Mouse (Mus musculus) heart, postnatal 0 days (tissue): ENCODE measurements around the gene Rheb. TPM values are rescaled to one million over a fixed set of nuclear protein-coding genes. Genes with fewer than 3 reads are reported as not detected.
"Not testable (repeated sequence)": the region's sequence is repeated elsewhere in the genome, so short reads cannot be mapped to it uniquely, and the experiment has no call there.

ENCODE experiments used
- ATAC-seq: fragments of 200-750 bp; cut with Nextera tagmentation; 2 replicates; pipeline ENCODE4 v1.8.0; 2017; ENCODE audit warnings: low read depth, moderate number of reproducible peaks, moderate library complexity; ENCODE audit not compliant: insufficient read depth
- DNase-seq: peaks from one replicate; pipeline ENCODE4 v3.0.0-alpha.2; 2016; ENCODE audit warnings: low spot score
- H3K27ac ChIP-seq: fragments of 300-500 bp; sonication (generic); 2 replicates; pipeline ENCODE4 v1.5.1; 2014; ENCODE audit warnings: low read depth, mild to moderate bottlenecking
- H3K27me3 ChIP-seq: fragments of 300-500 bp; sonication (generic); 2 replicates; pipeline ENCODE4 v1.6.1; 2014; ENCODE audit warnings: low read length, mixed read lengths; ENCODE audit not compliant: control insufficient read depth, insufficient read depth
- H3K36me3 ChIP-seq: fragments of 300-500 bp; sonication (generic); replicated peaks from 2 replicates; pipeline ENCODE4 v1.6.1; 2014; ENCODE audit warnings: low read length, mixed read lengths; ENCODE audit not compliant: control insufficient read depth, insufficient read depth
- H3K4me1 ChIP-seq: fragments of 300-500 bp; sonication (generic); 2 replicates; pipeline ENCODE4 v1.6.1; 2014; ENCODE audit warnings: antibody characterized with exemption; ENCODE audit not compliant: control insufficient read depth, insufficient read depth
- H3K4me2 ChIP-seq: fragments of 300-500 bp; sonication (generic); 2 replicates; pipeline ENCODE4 v1.6.1; 2014; ENCODE audit warnings: low read depth, mild to moderate bottlenecking, low read length, moderate library complexity
- H3K4me3 ChIP-seq: fragments of 300-500 bp; sonication (generic); 2 replicates; pipeline ENCODE4 v1.5.1; 2014; ENCODE audit warnings: low read depth, low read length
- H3K9ac ChIP-seq: fragments of 300-500 bp; sonication (generic); replicated peaks from 2 replicates; pipeline ENCODE4 v1.6.1; 2014; ENCODE audit warnings: low read depth, low read length, mixed read lengths
- H3K9me3 ChIP-seq: fragments of 300-500 bp; sonication (generic); replicated peaks from 2 replicates; pipeline ENCODE4 v1.6.1; 2016; ENCODE audit warnings: low read length; ENCODE audit not compliant: control insufficient read depth
- CTCF ChIP-seq: IDR thresholded peaks from 2 replicates; pipeline ENCODE4 v1.5.1; 2016; ENCODE audit warnings: antibody characterized with exemption, control low read depth, low read depth
- EP300 ChIP-seq: IDR thresholded peaks from 2 replicates; pipeline ENCODE4 v1.6.1; 2016; ENCODE audit warnings: antibody characterized with exemption, low read depth
- WGBS: fragments of 180-500 bp; shearing (Covaris S2); extraction: QIAGEN DNeasy Blood & Tissue Kit; methylation state at CpG from one replicate; pipeline ENCODE4 v1.1.7; 2014; 5-methylcytosine and 5-hydroxymethylcytosine counted together
- polyA plus RNA-seq: library from polyadenylated mRNA; unstranded; fragments of >200 nt; fragmentation: Nextera tagmentation; extraction: Ambion mirVana; gene quantifications from 2 replicates; pipeline ENCODE4 v1.2.1, GENCODE M21; 2015
- total RNA-seq: library from RNA; depleted of rRNA; stranded (reverse); fragments of >200 nt; gene quantifications from 2 replicates; pipeline ENCODE4 v1.2.3, GENCODE M21; 2014; ENCODE audit warnings: low replicate concordance; rRNA removed

Rheb gene
- total and polyA plus RNA-seq, 2 experiments from 2014 or later, result 101 to 250 TPM

DNA sequence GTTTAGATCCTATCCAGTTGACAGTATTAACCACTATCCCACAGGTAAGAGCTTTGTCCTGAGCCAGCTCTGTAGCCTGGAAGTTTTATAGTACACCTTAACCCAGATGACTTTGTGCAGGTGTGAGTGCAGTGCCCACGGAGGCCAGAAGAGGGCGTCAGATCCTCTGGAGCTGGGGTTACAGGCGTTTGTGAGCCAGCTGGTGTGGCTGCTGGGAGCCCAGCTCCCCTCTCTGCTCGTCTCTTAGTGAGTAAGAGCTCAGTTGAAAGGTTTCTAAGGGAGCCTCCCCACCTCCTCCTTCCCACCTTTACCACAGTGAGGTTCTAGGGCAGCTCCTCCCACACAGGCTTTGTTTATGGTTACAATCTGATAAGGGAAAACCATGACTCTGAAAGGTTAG lies 65.7 kb downstream of the Rheb start:
- Histone ChIP-seq H3K9me3 (no peaks in the 10 kb centered on the region), H3K4me1 (0 out of 2 replicates have a peak, but pooled peaks cover 5% of the 10 kb centered on the region), H3K4me2 (no peak overlapping the region), H3K36me3 (no peaks in the 10 kb centered on the region), H3K27ac (no peak overlapping the region), H3K9ac (no peak overlapping the region), H3K27me3 (no peaks in the 10 kb centered on the region), H3K4me3 (no peak overlapping the region)
- no peak for DNase-seq
- TF ChIP-seq EP300, result no peak
- TF ChIP-seq CTCF, result no peak
- 65% methylated on average over 4 of the region's 4 CpGs for WGBS
- ATAC-seq, result no peak

DNA sequence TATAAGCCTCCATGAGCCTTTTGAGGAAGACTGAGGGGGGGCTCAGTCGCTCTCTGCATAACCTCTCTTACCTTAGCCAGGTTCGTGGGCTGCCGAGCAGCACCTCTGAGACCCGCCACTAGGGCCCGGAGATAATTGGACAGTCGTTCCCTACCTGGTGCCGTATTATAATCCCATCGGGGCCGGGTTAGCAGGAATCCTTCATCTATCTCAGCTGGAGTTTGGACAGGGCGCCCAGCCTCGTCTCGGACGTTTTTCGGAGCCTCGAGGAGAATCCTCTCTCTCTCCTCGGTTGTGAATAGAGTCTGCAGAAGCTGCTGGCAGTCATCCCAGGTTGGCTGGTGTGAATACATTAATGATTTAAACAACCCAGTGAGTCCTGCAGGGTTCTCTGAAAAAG lies 67.9 kb downstream of the Rheb start:
- not testable (repeated sequence) for H3K27ac ChIP-seq, ATAC-seq, DNase-seq, H3K36me3 ChIP-seq, H3K4me1 ChIP-seq, H3K4me3 ChIP-seq, H3K27me3 ChIP-seq, H3K9ac ChIP-seq, H3K9me3 ChIP-seq, H3K4me2 ChIP-seq
- 83% methylated on average over 16 of the region's 16 CpGs for WGBS

DNA sequence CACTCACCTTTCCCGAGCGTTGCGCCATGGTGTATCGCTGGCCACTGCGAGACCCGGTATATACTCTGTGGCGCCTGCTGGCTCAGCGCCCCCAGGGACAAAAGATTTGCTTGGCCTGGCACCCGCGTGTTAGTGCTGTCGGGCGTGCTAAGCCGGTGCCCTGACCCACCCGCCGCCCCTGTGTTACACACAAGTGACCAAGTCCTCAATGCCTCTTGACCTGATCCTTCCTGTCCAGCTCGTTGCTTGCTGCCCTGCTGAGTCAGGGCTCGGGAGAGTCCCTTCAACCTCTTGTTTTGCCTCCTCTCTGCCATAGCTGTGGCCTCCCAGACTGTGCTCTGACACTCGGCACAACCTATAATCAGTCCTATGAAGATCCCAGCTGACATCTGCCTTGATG lies 84.6 kb downstream of the Rheb start, which contains the start of gene Crygn:
TSS of gene Crygn (minus strand) at position 193 of the 400 bp plus-strand sequence.
- no peak for DNase-seq
- Histone ChIP-seq H3K9me3 (no peaks in the 10 kb centered on the region), H3K27me3 (no peaks in the 10 kb centered on the region), H3K9ac (no peak within 1 kb of the TSS), H3K36me3 (no peaks in the 10 kb centered on the region), H3K27ac (no peak within 1 kb of the TSS), H3K4me1 (no peaks in the 10 kb centered on the region), H3K4me3 (no peak within 1 kb of the TSS), H3K4me2 (no peak within 1 kb of the TSS)
- no peak for ATAC-seq
- WGBS, result 47% methylated on average over 18 of the region's 18 CpGs
- TF ChIP-seq EP300 (no peak), CTCF (no peak)

DNA sequence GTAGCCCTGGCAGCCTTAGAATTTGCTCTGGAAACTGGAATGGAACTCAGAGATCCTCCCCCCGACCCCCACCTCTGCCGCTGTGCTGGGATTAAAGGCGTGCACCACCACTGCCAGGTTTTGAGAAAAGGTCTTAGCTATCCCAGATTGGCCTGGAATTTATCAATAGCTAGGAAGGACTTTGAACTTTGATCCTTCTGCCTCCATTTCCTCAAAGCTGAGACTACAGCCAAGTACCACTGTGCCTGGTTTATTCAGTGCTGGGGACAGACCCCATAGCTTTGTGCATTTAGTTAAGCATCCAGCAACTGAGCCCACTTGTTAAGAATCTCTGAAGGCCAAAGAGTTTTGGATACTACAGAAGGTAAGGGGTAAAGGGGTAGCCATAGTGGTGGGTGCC lies 85.5 kb downstream of the Rheb start:
- no peak for TF ChIP-seq EP300
- TF ChIP-seq CTCF, result no peak
- WGBS, result 71% methylated on average over 3 of the region's 3 CpGs

More for the DNA sequence above, 85.5 kb downstream of the Rheb start:
- H3K4me1 ChIP-seq, result peaks cover 5% of the 10 kb centered on the region; the same call in 1 of the 2 replicates
- no peaks in the 10 kb centered on the region for H3K36me3 ChIP-seq
- no peak overlapping the region for H3K27ac ChIP-seq
- no peak for ATAC-seq
- H3K9me3 ChIP-seq, result no peaks in the 10 kb centered on the region
- H3K4me3 ChIP-seq, result no peak overlapping the region
- no peak for DNase-seq
- no peaks in the 10 kb centered on the region for H3K27me3 ChIP-seq
- no peak overlapping the region for H3K9ac ChIP-seq
- no peak overlapping the region for H3K4me2 ChIP-seq

Other genes with a start within 250 kb of the Rheb start
- gene Smarcd3, start 218.2 kb downstream of the Rheb start, total RNA-seq, result 79.2 and 98.4 TPM in 2 replicates
- 33.9 and 36.9 TPM in 2 replicates for gene Smarcd3, start 218.2 kb downstream of the Rheb start, polyA plus RNA-seq
- 20.4 and 25.6 TPM in 2 replicates for gene Nub1, start 157.1 kb downstream of the Rheb start, total RNA-seq
- 19.5 and 21.3 TPM in 2 replicates for gene Nub1, start 157.1 kb downstream of the Rheb start, polyA plus RNA-seq
- gene Wdr86, start 111.9 kb downstream of the Rheb start, total RNA-seq, result 3.4 and 5.1 TPM in 2 replicates
- 2.7 and 2.8 TPM in 2 replicates for gene Wdr86, start 111.9 kb downstream of the Rheb start, polyA plus RNA-seq
- not detected in 2 replicates for gene Crygn, start 84.6 kb downstream of the Rheb start, total RNA-seq
- 3.5 and 3.9 TPM in 2 replicates for gene Crygn, start 84.6 kb downstream of the Rheb start, polyA plus RNA-seq